Mouse (Mus musculus): ENCODE measurements at regions not wholly inside any gene's neighbourhood (a gene's known extent, or its start where the extent isn't known, plus 50 kb on each side); places are given as distances from the start of the nearest gene placed in this dataset.

DNA sequence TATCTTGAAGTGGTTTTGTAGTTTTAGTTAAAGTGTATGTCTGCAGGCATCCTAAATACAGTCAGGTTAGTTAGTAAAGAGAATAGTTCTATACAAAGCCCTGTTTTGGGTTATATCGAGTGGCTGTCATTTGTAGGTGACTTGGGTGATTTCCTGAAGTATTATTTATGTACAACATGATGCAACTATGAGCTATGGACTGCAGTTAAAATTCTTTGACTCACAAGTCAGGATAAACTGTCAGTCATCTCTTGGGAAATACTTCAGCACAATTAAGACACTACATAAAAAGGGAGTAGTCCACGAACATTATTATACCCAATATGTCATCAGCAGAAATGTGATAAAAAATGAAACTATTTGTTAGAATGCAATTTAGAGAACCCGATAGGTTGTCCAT, 554.2 kb downstream of the Nr2f2 start:
- no peak for DNase-seq
- TF ChIP-seq CTCF (IDR thresholded peaks at IDR 0.05) = no peak
- intact Hi-C loops (cut with DNase I) = no loop called here
- no peak overlapping the region for H3K27ac ChIP-seq
- H3K4me3 ChIP-seq = no peak overlapping the region

DNA sequence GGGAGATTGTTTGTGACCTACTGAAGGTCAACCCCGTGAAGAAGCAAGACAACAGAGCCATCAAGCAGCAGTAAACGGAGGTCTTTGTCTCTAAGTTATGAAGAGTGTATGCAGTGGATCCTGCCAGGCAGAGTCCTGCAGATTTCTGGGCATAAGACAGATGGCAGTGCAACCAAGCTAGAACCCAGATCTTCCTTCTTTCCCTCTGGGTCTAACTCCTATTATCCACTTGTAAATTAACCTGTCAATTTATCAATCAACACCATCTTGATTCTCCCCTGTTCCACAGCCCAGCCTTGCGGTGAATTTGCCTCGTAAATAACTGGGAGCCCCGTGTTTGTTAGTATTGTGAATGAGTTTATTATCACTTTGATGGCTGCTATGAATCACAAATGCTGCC, 555.7 kb downstream of the Nr2f2 start:
- no peak for DNase-seq
- intact Hi-C loops (cut with DNase I) = no loop called here
- no peak overlapping the region for H3K4me3 ChIP-seq
- peak; percentile 34; the same call in 1 of the 2 replicates for TF ChIP-seq CTCF (IDR thresholded peaks at IDR 0.05)
- H3K27ac ChIP-seq = no peak overlapping the region

DNA sequence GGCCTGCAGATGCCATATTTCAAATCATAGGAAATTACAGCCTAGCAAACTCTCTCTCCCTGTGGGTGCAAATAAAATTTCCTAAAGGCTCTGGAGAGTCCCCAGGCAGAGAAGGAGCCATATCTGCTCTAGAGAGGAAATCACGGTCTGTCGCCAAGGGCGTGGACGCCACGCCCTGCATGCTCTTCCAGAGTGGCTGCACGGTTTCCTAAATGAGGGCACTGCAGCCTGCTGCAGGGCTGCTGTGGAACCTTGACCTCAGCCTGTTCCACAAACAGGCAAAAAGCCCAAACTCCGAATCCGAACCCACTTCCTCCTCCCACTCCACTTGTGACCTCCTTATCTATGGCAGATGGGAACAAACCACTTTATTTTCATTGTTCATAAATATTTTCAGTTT, 559.3 kb downstream of the Nr2f2 start:
- DNase-seq = peak; percentile 19
- intact Hi-C loops (cut with DNase I) = no loop called here
- no peak overlapping the region for H3K27ac ChIP-seq
- H3K4me3 ChIP-seq = no peak overlapping the region
- TF ChIP-seq CTCF (IDR thresholded peaks at IDR 0.05) = no peak

DNA sequence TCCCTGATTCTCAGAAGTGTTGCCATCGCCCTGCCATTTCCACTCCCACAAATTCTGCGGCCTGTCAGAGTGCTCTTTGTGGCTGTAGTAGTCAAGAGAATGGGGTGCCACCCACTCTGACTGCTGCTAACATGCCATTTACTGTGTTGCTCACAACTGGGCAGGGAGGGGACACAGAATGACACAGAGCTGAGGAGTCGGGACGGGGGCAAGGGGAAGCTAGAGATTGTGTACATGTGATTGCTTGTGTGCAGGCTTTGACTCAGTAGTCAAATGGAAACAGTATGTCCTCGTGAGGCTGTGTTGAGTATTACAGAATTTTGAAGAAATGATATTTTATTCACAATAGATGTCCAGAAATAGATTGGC, 595.6 kb downstream of the Nr2f2 start:
- no peak overlapping the region for H3K27ac ChIP-seq
- no peak for DNase-seq
- intact Hi-C loops (cut with DNase I) = no loop called here
- no peak for TF ChIP-seq CTCF (IDR thresholded peaks at IDR 0.05)
- no peak overlapping the region for H3K4me3 ChIP-seq

DNA sequence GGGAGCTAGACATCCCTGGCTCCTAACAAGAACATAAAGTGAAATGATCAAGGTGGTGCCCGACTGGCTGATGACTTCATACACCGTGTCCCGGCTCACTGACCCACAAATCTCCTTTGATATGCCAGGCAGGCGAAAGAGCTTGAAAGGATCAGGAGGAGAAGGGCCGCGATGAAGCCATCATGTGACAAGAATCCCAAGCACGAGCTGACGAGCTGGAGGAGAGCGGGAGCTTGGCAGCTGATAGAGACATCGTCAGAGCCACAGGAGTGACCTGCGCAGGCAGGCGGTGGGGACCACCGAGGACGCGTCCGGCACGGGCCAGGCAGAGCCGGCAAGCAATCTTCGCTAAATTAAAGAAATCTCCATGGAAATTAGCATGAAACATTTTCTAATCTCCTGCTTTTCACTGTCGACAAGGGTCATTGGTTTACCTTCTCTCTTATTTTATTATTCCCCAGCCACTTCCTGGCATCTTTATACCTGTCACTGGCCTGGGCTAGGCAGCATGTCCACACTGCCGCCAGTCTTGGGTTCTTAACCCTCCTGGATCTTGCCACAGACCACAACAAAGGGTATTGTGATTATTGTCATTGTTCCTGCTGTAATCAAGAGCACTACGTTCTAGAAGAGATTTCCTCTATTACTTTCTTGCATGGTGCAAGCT, 596.1 kb downstream of the Nr2f2 start:
- intact Hi-C loops (cut with DNase I) = no loop called here
- no peak for DNase-seq
- no peak for TF ChIP-seq CTCF (IDR thresholded peaks at IDR 0.05)
- Histone ChIP-seq H3K27ac (no peak overlapping the region), H3K4me3 (no peak overlapping the region)

DNA sequence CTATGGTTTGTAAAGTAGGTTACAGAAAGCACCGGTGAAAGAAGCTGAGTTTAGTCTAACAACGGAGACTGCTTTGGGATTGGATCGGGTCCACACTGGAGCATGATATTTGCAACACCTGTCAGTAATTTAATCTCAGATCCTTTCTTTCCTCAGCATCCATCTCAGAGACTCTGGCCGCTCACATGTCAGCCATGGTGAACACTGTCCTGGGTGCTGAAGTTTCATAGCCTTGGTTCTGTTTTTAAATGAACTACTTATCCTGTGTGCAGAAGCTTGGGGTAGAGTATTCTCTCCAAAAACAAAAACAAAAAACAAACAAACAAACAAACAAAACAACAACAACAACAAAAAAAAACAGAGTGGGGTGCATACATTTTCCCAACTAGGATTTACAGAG, 600.1 kb downstream of the Nr2f2 start:
- no peak for DNase-seq
- H3K27ac ChIP-seq = no peak overlapping the region
- no peak overlapping the region for H3K4me3 ChIP-seq
- intact Hi-C loops (cut with DNase I) = no loop called here
- no peak for TF ChIP-seq CTCF (IDR thresholded peaks at IDR 0.05)

DNA sequence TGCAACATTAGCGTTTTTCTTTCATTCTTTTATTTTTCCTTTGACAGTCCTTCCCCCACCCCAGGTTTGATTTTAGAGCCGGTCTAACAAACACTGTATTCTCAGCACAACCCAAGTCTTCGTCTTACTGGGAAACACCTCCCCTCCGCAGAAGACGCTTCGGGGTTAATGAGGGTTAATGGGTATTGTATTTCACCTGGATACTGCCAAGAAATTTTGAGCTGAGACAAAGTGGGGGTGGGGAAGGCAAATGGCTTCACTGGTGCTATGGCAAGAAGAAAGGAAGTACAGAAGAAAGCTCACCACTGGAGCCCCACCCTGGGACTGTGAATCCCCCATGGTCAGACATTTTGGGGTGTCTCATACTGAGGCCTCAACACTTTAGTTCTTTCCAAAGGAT, 626.0 kb downstream of the Nr2f2 start:
- intact Hi-C loops (cut with DNase I) = no loop called here
- Histone ChIP-seq H3K27ac (no peak overlapping the region), H3K4me3 (peak overlapping the region; percentile 33)
- no peak for DNase-seq
- TF ChIP-seq CTCF (IDR thresholded peaks at IDR 0.05) = no peak

DNA sequence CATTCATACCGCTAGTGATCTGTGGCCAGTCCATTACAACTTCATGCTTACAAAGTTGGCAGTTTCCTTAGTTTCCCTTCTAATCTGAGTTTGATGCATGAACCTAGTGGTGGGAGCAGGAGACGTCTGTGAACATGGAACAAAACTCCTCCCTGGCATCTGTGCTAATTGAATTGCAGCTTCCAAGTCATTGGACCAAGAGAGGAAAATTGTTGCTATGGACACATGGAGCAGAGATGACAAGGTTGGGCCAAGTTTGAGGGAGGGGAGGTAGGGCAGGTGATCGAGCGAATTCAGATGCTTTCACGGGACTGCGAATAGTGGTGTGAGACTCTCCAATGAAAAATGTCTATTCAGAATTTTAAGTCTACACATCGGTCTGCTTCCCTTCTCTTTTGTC, 627.5 kb downstream of the Nr2f2 start:
- no peak for TF ChIP-seq CTCF (IDR thresholded peaks at IDR 0.05)
- no peak for DNase-seq
- no peak overlapping the region for H3K27ac ChIP-seq
- no peak overlapping the region for H3K4me3 ChIP-seq
- intact Hi-C loops (cut with DNase I) = no loop called here

DNA sequence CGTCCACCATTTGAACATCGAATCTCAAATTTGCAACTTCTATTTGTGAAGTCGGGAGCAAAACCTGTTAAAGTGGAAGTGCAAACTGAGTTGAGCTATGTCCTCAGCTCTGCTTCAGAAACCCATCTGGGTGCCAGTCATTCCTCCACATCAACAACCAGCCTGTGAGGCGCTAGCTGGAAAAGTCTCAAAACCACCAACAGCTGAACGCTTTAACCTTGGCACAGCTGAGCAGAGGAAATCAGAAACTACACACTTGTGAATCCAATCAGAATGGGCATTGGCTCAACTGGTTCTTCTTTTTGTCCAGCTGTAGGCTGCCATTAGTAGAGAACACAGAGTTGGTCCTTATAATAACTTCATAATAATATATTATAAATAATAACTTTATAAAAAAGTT, 651.5 kb downstream of the Nr2f2 start:
- Histone ChIP-seq H3K4me3 (no peak overlapping the region), H3K27ac (no peak overlapping the region)
- DNase-seq = peak; percentile 28
- no peak for TF ChIP-seq CTCF (IDR thresholded peaks at IDR 0.05)
- intact Hi-C loops (cut with DNase I) = no loop called here

DNA sequence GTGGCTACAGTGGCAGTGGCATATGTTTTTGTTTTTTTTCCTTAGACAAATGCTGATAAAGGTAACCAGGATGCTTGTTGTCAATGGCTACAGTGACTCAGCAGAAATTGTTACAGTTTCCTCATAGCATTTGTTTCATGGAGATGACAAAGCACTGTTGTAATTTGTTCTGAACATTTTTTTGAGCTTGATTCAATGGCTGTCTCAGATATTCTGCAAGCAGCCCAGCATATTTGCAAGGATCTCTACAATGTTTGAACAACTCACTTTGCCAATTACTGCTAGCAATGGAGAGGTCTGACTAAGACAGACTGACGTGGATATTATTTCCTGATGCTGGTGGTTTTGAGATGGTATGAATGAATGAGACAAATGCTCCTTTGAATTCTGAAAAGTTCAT, 696.3 kb downstream of the Nr2f2 start:
- Histone ChIP-seq H3K27ac (no peak overlapping the region), H3K4me3 (no peak overlapping the region)
- TF ChIP-seq CTCF (IDR thresholded peaks at IDR 0.05) = no peak
- intact Hi-C loops (cut with DNase I) = no loop called here
- no peak for DNase-seq

DNA sequence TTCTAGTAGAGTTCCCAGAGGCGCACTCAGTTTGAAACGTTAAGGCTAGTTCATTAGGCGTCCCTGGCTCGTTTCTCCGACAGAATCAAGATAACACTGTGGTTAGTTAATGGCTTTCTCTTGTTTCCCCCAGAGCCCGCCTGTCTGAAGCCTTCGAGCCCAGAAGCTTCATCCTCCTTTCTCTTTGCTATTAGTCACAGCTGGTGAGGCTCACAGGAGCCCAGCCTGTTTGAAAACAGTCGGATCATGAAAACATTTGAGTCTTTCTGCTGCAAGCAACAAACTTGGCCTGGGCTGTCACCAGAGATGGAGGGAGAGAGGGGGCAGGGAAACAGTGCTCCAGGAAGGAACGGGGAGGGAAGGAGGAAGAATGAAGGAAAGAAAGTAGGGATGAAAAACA, 711.0 kb downstream of the Nr2f2 start:
- no peak for TF ChIP-seq CTCF (IDR thresholded peaks at IDR 0.05)
- Histone ChIP-seq H3K4me3 (no peak overlapping the region), H3K27ac (no peak overlapping the region)
- intact Hi-C loops (cut with DNase I) = no loop called here
- no peak for DNase-seq

DNA sequence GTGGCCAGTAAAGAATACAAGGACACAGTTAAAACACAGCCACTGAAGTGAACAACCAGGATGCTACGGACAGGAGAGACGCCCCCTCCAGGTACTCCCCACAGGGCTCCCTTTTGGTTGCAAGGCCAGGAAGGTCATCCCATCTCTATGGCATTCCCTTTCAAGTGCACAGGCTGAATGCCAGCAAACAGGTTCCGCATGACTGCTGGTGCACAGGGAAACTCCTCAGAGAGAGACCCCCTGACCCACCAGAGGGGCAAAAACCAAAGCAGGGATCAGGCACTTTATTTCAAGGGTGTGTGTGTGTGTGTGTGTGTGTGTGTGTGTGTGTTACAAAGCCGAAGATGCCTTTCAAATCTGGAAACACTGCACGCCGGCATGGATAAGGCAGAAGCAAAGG, 721.1 kb downstream of the Nr2f2 start:
- Histone ChIP-seq H3K4me3 (no peak overlapping the region), H3K27ac (no peak overlapping the region)
- intact Hi-C loops (cut with DNase I) = no loop called here
- DNase-seq = no peak
- no peak for TF ChIP-seq CTCF (IDR thresholded peaks at IDR 0.05)

DNA sequence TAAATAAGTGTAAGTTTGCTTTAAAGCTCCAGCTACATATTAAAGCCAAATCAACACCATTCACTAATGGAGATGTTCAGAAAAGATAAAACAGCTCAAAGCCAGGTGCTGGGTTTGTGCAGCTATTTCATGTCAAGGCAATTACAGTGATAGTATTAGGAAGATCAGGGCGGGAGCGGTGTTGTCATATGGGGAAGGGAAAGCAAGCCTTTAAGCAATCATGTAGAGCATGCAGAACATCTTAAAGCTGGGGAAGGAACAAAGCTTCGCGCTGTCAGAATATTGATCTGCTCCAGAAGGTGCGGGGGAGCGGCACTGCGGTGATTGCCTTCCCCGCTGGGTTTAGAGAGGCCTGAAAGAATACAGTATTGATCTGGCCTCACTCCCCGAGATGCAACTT, 724.9 kb downstream of the Nr2f2 start:
- no peak for TF ChIP-seq CTCF (IDR thresholded peaks at IDR 0.05)
- no peak overlapping the region for H3K4me3 ChIP-seq
- DNase-seq = no peak
- no peak overlapping the region for H3K27ac ChIP-seq
- intact Hi-C loops (cut with DNase I) = no loop called here

DNA sequence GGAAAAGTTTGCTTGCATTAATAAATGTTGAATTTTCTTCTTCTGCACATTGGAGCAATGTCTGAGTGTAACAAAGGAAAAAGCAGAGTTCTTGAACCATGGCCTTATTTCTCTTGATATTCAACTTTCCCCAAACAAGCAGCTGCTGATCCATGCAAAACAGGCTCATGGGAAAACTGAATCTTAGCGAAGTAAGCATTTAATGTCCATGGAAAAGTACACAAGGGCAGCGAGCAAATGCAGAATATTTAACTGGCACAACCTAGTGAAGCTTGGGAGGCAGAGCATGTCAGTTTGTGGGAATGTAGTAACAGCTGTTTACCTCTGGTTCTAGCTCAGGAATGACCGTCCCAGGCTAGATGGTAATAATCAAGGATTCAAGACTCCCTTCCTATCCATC, 766.7 kb downstream of the Nr2f2 start:
- intact Hi-C loops (cut with DNase I) = no loop called here
- DNase-seq = no peak
- Histone ChIP-seq H3K27ac (no peak overlapping the region), H3K4me3 (no peak overlapping the region)
- TF ChIP-seq CTCF (IDR thresholded peaks at IDR 0.05) = no peak

DNA sequence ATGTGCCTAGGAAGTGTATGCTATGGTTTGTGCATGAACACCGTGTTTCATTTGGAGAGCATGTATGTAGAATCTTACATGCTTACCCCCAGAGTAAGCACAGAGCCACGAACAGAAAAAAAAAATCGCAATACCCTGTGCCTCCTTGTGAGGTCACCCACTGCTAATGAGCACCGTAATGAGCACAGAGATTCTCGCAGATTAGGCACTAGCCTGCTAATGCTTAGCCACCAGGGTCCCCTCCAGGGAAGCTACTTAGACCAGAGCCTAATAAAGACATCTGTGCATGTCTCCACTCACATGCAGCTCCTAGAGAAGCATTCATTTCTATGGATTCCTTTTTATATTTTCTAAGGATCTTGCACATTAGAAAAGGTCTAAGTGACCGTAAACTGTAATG, 780.8 kb downstream of the Nr2f2 start:
- no peak overlapping the region for H3K27ac ChIP-seq
- no peak for DNase-seq
- no peak overlapping the region for H3K4me3 ChIP-seq
- TF ChIP-seq CTCF (IDR thresholded peaks at IDR 0.05) = no peak
- intact Hi-C loops (cut with DNase I) = no loop called here
